In genomic region chr14:22587958-22588296, GRCm38 (mm10) we compare ENCODE assay signal across 10 mouse cellular contexts.
"Had no signal": no experiment of that assay in that cellular context is flagged by ENCODE, and none has a peak within 500 bp of the region (broad histone marks: within the 10 kb centered on the region; RNA-seq: fewer than 3 reads in every experiment).

No protein-coding gene starts in this region.

- H3K27ac ChIP-seq: limb, embryonic 13.5 days; liver, embryonic 13.5 days; midbrain, embryonic 12.5 days; stomach, postnatal 0 days had no signal

- H3K4me2 ChIP-seq: limb, embryonic 13.5 days; liver, embryonic 13.5 days; midbrain, embryonic 12.5 days had no signal

- H3K27me3 ChIP-seq: liver, embryonic 13.5 days had no signal

- H3K4me1 ChIP-seq: midbrain, embryonic 12.5 days had no signal

- H3K36me3 ChIP-seq: limb, embryonic 13.5 days; liver, embryonic 13.5 days; midbrain, embryonic 12.5 days had no signal

- H3K4me3 ChIP-seq: limb, embryonic 13.5 days; liver, embryonic 13.5 days; midbrain, embryonic 12.5 days had no signal

- H3K9me3 ChIP-seq: limb, embryonic 13.5 days; liver, embryonic 13.5 days; midbrain, embryonic 12.5 days had no signal

- DNase-seq: kidney, adult 11 months; kidney, adult 9 months; kidney, postnatal 10 days; kidney, postnatal 4 days; left cerebral cortex, postnatal 4 days; liver, embryonic 13.5 days; right cerebral cortex, postnatal 14 days had no signal

- H3K9ac ChIP-seq: limb, embryonic 13.5 days; liver, embryonic 13.5 days; midbrain, embryonic 12.5 days had no signal
